Mouse (Mus musculus) myocyte (in vitro differentiated cells): ENCODE results near the gene Samd8.

Source experiments
- CEBPB ChIP-seq: IDR thresholded peaks from 2 replicates; pipeline ENCODE4 v1.6.1; 2011; ENCODE audit warnings: mild to moderate bottlenecking, moderate library complexity; ENCODE audit not compliant: poor library complexity, insufficient read depth, severe bottlenecking
- E2F4 ChIP-seq: IDR thresholded peaks from one replicate; pipeline ENCODE4 v1.6.1; 2011; ENCODE audit warnings: mild to moderate bottlenecking, control low read depth, moderate library complexity; ENCODE audit not compliant: insufficient read depth
- MAX ChIP-seq: IDR thresholded peaks from one replicate; pipeline ENCODE4 v1.6.1; 2011; ENCODE audit warnings: low read depth, mild to moderate bottlenecking, control low read depth
- MYOD1 ChIP-seq, 3 experiments: IDR thresholded peaks; one replicate each; pipeline ENCODE4 v1.6.1; 2011; ENCODE audit warnings: control low read depth in 2 of 3, low read depth in 2 of 3, mild to moderate bottlenecking in 2 of 3, moderate library complexity in 1 of 3; ENCODE audit not compliant: insufficient read length in 2 of 3, control insufficient read depth in 1 of 3
- MYOG ChIP-seq, 3 experiments: IDR thresholded peaks; one replicate each; pipeline ENCODE4 v1.6.1; 2011; ENCODE audit warnings: control low read depth in 2 of 3, low read depth in 2 of 3, mild to moderate bottlenecking in 2 of 3; ENCODE audit not compliant: insufficient read length in 2 of 3, control insufficient read depth in 1 of 3, insufficient read depth in 1 of 3
- POLR2A ChIP-seq: IDR thresholded peaks from one replicate; pipeline ENCODE4 v1.6.1; 2011; ENCODE audit warnings: low read depth, mild to moderate bottlenecking, control low read depth, moderate library complexity; ENCODE audit not compliant: insufficient read length
- POLR2AphosphoS2 ChIP-seq: IDR thresholded peaks from one replicate; pipeline ENCODE4 v1.6.1; 2011; ENCODE audit warnings: low read depth, control low read depth; ENCODE audit not compliant: insufficient read length
- REST ChIP-seq: IDR thresholded peaks from one replicate; pipeline ENCODE4 v1.6.1; 2011; ENCODE audit warnings: mild to moderate bottlenecking, control low read depth, moderate library complexity; ENCODE audit not compliant: insufficient read depth, insufficient read length
- SRF ChIP-seq: IDR thresholded peaks from one replicate; pipeline ENCODE4 v1.6.1; 2011; ENCODE audit warnings: low read depth; ENCODE audit not compliant: control insufficient read depth, insufficient read length
- TCF12 ChIP-seq: IDR thresholded peaks from one replicate; pipeline ENCODE4 v1.6.1; 2011; ENCODE audit warnings: mild to moderate bottlenecking, control low read depth; ENCODE audit not compliant: poor library complexity, insufficient read depth, severe bottlenecking
- TCF3 ChIP-seq: IDR thresholded peaks from one replicate; pipeline ENCODE4 v1.6.1; 2011; ENCODE audit warnings: low read depth, control low read depth; ENCODE audit not compliant: insufficient read length
- USF1 ChIP-seq: IDR thresholded peaks from one replicate; pipeline ENCODE4 v1.6.1; 2011; ENCODE audit warnings: low read depth, mild to moderate bottlenecking, control low read depth, moderate library complexity

DNA sequence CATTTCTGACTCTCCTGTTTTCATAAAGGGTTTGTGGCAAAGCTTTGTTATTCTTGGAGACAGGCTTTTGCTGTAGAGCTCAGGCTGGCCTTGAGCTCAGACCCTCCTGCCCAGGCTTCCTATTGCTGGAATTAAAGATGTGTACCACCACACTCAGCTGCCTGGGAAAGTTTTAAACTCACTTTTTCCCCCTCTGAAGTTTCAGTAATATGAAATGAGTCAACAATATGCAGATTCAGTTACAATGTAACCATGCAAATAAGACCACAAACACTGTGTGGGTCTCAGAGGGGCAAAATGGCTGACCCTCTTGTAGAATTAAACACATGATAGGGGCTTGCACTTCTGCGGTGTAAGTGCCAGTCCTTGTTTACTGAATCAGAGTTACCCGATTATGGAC, 55.9 kb downstream of the Samd8 start:
- TF ChIP-seq MYOG (IDR thresholded peaks at IDR 0.05; ENCODE audit: control insufficient read depth in 1 of 3, insufficient read depth in 1 of 3, insufficient read length in 2 of 3, low read depth in 2 of 3): no peak
- no peak for TF ChIP-seq TCF12
- TF ChIP-seq MAX: no peak
- TF ChIP-seq POLR2A: no peak
- no peak for TF ChIP-seq E2F4
- no peak for TF ChIP-seq CEBPB
- TF ChIP-seq USF1: no peak
- no peak for TF ChIP-seq POLR2AphosphoS2
- no peak for TF ChIP-seq MYOD1 (IDR thresholded peaks at IDR 0.05; ENCODE audit: control insufficient read depth in 1 of 3, insufficient read length in 2 of 3, low read depth in 2 of 3)
- TF ChIP-seq TCF3: no peak
- no peak for TF ChIP-seq REST
- TF ChIP-seq SRF: no peak
